Mouse (Mus musculus) spleen, postnatal 4 days (tissue): Measurements from ENCODE around the gene Psap.

Experiments used
- DNase-seq, 2 experiments: peaks; one replicate each; pipeline ENCODE4 v3.0.0; 2022; ENCODE audit warnings: low spot score in 2 of 2

Gene Psap

DNA sequence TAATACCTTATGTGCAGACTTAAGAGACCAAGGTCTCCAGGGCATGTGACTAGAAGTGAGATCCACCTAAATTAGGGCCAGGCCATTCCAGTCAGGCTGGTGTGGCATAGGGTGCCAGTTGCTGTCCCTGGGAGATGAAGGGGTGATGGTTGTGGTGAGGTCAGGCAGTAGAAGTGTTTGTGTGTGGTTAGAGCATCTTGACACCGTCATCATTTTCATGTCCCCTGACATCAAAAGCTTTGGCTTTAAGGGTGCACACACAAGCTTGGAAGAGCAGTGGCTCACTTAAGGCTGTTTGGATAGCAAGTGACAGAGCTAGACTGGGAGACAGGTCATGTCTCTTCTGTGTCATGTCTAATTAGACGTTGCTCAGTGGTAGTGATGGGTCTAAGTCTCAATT lies 10.3 kb downstream of the Psap start:
- no peak for DNase-seq

DNA sequence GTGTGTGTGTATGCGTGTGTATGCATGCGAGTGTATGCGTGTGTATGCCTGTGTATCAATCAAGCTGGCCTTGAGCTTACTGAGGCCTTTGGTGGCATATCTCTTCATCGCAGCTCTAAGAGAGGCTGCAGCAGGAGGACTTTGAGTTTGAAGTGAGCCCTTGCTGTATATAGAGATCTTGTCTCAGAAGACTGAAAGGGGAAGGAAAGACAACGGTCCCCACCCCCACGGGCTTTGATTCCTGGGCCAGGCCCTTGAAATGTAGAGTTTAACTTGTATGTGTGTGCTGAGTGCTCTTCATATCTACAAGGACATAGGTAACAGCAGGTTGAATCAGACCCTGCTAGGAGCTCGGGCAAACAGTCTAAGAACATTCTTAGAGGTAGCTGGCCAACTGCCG lies 11.8 kb downstream of the Psap start:
- DNase-seq: peak in 1 of 2 experiments; percentile 53

DNA sequence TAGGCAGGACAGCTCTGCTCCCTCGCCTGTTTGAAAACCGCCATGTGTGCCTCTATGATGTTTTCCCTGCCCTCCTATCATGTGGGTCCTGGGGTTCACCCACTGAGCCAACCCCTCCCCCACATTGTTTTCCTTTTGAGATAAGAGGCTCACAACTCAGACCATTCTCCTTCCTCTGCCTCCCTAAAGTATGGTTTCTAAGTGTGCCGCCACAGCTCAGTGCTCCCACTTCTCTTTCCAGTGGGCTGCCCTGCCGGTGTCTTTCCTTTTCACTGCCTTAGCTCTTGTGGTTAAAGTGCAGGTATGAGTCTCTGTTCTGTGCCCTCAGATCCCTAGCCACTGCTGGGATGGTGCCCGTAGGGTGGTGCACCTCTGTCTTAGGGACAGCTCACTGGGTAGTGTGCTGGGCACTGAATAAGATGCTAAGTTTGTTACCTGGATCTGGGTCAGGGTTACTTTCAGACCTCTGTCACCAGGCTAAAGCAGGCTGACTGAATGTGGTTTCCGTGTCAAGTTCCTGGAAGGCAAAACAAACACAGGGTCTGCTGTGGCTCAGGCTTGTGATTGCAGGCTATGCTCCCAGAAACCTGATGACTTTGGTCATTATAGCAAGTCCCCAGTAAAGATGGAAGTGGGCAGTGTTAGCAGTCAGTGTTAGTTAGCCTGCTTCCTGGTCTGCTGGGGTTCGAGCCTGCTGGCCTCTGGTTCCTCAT lies 12.8 kb downstream of the Psap start:
- peak in 1 of 2 experiments; percentile 62 for DNase-seq

DNA sequence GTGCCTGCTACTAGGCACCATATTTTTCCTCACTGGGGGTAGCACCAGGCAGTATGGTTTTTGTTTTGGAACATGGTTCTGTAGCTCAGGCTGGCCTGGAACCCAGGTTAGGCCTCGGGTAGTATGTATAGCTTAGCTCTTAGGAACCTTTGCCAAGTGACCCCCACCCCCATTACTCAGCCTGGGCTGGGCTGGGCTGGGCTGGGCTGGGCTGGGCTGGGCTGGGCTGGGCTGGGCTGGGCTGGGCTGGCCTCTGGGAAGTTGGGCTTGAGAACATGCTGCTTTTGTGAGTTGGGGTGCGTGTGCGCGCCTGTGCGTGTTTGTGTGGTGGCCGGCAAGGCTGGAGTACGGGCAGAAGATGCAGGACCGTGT lies 13.3 kb downstream of the Psap start:
- DNase-seq: no peak

DNA sequence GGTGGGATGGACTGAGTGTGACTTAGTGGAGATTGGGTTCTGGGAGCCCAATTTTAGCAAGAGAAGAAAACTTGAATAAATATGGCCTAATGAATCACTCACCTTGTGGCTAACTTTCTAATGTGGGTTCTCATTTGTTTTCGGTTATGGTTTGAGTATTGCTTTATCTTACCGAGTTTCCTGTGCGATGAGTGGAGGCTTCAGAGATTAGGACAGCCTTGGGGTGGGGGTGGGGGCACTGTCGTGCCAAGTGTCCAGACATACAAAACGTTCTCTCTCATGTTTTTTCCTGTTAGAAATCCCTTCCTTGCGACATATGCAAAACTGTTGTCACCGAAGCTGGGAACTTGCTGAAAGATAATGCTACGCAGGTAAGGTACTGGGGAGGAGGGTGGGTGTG lies 14.8 kb downstream of the Psap start:
- no peak for DNase-seq

DNA sequence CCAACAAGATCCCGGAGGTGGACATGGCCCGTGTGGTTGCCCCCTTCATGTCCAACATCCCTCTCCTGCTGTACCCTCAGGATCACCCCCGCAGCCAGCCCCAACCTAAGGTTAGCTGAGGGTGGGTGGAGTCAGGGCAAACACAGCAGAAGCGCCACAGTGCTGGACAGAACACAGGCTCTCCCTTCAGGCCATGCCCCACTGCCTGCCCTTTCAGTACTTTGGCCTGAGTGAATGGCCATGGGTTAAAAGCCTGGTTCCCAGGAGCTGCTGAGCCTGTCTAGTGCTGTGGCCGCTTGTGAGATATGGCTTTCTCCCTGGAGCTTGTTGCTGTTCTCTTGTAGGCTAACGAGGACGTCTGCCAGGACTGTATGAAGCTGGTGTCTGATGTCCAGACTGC lies 17.2 kb downstream of the Psap start:
- DNase-seq: no peak

DNA sequence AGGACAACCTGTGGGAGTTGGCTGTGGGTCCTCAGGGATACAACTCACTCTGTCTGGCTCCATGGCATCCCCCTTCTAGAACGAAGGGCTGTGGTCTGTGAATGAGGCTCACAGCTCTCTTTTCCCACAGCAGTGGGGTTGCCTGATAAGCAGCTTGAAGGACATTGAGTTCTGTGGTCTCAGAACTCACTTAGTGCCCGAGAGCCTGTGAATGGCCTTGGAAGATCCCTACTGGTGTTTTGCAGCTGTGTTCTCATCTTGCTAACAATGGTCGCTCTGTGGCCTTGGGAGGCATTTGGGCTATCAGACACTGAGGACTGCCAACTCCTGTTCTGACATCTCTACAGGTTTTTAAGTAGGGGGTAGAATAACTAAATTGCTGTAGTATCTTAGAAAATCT lies 17.9 kb downstream of the Psap start:
- DNase-seq: no peak

DNA sequence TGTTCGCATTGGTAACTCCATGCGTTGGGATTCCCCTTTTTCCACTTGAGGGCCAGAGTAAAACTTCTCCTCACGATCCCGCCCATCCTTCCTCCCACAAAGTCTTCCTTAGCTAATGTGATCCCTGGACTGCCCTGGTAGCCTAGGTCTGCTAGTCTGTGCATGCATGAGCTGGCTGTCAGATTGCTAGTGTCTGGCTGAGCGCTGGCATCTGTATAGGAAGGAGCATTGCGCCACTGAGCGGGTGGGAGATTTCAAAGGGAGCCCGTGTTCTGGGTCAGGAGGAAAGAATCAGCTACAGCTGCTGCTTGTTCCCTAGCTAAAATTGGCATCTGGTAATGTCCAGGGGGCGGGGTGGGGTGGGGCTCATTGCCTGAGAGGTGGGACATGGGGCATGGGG lies 18.6 kb downstream of the Psap start:
- DNase-seq: no peak

DNA sequence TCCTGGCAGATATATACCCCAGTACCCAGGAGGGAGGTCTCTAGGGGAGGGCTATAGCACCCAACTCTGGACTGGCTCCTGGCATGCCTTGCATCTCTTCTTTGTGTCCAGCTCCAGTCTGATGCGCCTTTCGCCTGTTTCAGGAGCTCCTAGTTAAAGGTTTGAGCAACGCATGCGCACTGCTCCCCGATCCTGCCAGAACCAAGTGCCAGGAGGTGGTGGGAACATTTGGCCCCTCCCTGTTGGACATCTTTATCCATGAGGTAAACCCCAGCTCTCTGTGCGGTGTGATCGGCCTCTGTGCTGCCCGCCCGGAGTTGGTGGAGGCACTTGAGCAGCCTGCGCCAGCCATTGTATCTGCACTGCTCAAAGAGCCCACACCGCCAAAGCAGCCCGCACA lies 22.2 kb downstream of the Psap start:
- DNase-seq: no peak

DNA sequence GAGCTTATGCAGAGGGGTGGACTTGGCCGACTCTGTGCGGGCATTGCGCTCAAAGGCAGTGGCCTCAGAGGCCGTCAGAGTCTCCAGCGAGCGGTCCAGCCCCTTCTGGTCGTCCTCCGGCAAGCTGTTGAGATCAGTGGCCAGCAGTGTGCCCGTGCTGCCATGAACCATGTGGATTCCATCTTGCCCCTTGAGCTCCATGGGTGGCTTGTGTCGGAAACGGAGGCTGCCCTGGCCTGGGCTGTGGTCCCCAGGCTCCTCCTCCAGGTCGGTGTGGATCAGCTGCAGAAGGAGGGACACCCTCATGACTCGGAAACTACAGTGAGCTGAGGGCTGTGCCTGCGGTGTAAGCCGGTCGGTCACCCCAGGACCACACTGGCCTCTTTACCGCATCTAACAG lies 26.0 kb downstream of the Psap start:
- no peak for DNase-seq

DNA sequence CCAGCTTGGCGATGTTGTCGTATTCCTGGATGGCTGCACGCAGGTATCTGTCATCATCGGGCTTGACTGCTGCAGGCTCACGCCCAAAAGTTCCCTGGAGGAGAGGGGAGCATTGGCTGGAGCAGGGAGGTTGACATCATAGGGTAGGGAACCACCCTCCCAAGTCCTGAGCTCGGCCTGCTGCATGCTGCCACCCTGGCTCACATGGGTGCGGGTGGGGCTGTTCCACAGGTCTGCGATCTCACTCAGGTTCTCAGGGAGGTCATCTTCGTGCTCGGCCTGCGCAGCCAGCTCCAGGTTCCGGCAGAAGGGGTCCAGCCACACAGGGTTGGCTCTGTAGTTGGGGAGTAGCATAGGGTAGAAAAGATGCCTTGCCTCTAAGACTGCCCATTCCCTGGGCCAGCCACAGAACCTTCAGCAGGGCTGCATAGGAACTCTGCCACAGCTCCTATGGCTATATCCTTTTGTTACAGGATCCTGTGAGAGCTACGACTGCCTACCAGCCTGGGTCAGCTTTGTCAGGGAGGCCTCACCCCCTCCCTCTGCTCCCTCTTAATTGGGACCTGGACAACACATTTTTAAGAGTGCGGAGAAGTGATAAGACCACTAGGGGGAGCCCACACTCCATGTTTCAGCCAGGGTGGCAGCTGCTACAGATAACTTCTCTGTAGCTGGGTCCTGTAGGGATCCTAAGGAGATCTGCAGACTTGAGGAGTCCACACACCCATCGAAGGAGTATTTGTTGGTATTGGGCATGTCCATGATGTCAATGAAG lies 27.6 kb downstream of the Psap start:
- peak; percentile 72 to 86 for DNase-seq

DNA sequence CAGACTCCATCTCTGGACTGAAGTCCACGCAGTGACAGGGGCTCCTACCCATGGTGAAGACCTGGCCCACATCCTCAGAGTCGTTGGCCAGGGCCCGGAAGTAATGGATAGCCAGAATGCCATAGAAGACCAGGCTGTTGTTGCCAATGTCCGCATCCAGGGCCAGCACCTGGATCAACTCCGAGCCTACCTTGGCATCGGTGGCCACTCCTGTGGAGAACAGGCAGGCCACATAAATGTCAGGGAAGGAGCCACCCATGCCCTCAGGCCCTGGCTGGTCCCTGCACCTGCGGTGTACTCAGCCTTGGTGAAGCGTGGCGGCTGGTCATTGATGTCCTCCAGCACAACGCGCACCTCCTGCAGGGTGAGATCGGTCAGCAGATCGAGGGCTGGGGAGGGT lies 33.2 kb downstream of the Psap start:
- no peak for DNase-seq

DNA sequence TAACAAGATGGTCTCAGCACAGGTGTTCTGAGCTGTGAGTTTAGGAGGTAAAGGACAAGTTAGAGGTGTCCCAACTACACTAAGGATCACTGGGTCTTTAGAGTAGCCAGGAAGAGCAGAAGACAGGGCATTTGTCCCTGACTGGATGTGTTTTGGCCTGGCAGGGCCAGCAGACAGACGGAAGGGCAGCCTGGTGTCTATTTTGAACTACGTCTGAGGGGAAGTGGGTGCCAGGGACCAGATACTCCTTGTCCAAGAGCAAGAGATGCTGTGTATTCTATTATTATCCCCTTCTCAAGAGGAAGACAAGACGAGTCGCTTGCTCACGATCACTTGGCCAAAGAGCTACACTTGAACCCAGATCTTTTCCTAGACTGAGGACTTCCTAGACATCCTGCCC lies 36.2 kb downstream of the Psap start:
- DNase-seq: no peak

DNA sequence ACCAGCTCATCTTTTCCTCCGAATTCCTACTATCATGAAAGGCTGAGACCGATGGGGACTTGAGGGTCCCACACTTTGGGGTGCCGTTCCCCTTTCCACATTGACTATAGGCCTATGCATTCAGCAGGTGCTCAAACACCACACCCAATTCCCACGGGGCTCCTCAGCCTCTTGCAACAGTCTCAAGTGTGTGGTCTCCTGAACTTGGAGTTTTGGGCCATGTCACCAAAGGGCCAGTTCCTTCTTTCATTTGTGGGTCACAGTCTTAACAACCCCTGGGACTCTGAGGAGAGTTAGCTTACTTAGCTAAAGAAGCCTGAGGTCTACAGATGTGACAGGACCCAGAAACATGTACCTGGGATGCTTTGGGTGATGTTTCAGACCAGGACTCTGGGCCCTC lies 38.7 kb downstream of the Psap start:
- DNase-seq: no peak

DNA sequence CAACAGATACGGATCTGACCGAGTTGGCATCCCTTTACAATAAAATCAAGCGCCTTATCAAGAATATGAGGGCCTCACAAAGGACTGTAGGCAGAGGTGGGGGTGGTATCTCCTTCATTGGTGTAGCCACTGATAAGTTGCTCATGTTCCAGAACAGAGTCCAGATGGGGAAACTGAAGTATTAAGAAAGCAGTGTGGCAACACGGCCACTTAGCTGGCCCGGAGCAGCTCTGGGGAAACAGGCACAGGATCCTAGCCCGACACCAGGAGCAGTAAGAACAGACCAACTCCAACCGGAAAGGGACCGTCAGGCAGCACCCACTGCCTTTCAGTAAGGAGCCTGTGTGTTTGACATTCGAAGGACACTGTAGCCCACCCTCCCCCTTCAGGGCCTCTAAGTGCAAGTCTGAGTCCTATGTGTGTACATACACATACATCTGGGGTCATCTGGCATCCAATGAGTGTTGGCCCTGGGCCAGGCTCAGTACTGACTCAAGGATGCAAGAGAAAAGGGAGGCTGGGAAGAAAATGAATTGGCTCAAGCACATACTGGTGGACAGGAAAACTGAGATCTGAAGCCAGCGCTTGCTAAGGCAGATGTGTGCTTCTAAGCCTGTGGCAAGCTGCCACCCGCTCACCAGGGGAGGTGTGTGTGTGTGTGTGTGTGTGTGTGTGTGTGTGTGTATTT lies 51.7 kb downstream of the Psap start:
- no peak for DNase-seq

DNA sequence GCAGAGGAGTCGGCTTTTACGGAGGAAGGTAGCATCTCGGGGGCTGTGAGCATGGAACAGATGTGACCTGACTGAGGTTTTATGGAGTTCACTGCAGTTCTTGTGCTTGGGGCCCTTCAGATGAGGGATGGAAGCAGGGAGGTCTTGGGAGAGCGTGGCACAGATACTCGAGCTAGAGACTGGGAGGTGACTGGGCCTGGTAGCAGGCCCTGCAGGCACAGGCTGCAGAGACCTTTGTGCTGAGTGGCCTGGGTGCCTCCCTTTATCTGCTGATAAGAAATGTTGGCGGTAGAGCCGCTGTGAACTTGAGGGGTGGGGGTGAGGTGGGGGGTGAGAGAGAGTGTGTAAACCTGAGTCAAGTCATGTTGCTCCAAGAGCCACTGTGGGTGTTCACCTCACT lies 57.2 kb downstream of the Psap start:
- DNase-seq: no peak

DNA sequence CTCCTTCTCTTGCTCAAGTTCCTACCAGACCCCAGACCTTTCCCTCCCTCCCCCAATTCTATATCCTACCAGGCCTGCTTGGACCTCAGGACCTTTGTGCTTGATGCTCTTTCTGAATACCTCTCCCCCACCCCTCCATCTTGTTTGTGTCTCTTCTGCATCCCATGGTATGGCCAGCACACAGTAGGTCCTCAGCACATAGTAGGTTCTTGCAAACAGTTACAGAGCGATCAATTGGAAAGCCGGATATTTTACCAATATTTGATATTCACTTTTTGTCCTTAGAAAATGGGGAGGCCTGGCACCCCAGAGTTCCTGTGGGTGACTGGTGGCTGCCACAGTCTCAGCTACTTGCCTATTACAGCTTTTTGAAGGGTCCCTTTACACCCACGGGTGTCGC lies 57.6 kb downstream of the Psap start:
- no peak for DNase-seq

DNA sequence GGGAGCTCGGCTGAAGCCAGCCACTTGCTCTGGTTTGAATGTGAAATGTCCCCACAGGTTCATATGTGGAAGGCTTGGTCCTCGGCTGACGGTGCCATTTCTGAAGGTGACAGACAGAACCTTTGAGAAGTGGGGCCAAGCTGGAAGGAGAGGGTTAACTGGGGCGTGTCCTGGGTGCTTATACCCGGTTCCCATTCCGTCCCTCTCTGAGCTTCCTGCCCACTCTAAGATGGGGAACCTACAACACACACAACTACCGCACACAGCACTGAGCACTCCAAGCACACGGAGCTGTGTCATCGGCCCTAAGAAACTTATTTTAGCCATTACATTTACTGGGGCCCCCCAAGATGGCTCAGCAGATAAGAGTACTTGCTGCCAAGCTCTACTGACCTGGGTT lies 64.1 kb downstream of the Psap start:
- DNase-seq: no peak

DNA sequence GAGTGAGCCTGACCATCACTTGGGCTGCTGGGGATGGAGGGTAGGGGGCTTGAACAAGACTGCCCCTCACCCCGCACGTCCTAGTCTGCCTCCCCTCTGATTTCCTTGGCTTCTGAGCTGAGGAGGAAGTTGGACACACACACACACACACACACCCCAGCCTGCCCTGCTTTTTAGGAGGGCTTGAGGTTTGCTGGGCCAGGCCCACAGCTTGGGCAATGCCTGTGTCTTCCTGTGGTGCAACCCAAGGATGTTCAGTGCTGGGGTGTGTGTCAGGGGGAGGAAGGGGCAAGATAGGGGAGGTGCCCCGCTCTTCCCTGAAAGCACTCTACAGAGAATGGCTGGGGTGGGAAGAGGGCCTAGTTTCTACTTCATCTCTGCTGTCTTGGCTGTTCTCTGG lies 66.7 kb downstream of the Psap start:
- DNase-seq: peak in 1 of 2 experiments; percentile 47

DNA sequence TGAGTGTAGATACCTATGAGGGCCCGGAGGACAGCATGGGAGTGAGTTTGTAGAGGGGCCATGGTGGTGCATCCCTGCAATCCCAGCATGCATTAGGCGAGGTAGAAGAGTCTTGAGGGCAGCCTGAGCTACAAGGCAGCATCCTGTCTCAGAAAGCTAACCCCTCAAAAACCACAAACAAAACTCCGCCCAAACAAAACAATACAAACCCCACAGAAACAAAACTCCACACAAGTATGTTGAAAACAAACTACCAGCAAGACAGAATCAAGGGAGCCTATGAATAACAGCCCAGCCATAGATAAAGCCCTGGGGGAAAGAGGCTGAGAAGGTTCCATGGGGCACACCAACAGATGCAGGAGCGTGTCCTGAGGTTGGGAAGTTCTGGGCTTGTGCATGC lies 68.6 kb downstream of the Psap start:
- no peak for DNase-seq

DNA sequence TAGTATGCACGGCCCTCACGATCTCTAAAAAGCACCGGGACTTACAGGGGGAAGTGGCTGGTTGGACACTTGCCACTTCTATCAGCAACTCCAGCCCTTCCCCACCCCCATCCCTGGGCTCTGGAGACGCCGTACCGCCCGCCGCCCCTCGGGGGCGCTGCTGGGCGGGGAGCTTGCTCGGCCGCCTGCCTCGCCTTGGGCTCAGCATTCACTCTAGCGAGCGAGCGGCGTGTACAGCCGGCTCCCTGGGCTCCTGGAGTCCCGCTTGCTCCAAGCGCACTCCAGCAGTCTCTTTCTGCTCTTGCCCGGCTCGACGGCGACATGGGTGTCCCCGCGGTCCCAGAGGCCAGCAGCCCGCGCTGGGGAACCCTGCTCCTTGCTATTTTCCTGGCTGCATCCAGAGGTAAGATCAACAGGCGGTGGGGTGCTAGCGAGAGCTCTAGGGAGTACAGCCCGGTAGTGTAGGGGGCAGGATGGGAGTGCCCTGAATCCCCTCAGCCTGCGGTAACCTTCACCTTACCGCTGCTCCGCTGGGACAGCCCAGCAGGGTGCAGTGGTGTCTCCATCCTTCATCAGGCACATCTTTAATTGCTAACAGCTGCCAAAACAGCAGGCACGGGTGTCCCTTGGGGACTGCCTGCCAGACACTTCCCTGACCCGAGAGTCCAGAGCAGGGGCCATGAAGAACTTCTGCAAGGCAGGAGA lies 69.4 kb downstream of the Psap start, which contains the start of gene Vsir:
Gene Vsir (plus strand): TSS at position 151 of the 705 bp plus-strand sequence.
- DNase-seq: peak; percentile 90 to 97
